Mouse (Mus musculus): ENCODE measurements around the gene Chpf.
A peak's percentile ranks its signal among the peaks of the same experiment; 100 is the strongest.

Chpf gene

GRCm38 (mm10) chr1:75438782-75439181, 40.3 kb downstream of the Chpf start:
- no peak for DNase-seq

DNA sequence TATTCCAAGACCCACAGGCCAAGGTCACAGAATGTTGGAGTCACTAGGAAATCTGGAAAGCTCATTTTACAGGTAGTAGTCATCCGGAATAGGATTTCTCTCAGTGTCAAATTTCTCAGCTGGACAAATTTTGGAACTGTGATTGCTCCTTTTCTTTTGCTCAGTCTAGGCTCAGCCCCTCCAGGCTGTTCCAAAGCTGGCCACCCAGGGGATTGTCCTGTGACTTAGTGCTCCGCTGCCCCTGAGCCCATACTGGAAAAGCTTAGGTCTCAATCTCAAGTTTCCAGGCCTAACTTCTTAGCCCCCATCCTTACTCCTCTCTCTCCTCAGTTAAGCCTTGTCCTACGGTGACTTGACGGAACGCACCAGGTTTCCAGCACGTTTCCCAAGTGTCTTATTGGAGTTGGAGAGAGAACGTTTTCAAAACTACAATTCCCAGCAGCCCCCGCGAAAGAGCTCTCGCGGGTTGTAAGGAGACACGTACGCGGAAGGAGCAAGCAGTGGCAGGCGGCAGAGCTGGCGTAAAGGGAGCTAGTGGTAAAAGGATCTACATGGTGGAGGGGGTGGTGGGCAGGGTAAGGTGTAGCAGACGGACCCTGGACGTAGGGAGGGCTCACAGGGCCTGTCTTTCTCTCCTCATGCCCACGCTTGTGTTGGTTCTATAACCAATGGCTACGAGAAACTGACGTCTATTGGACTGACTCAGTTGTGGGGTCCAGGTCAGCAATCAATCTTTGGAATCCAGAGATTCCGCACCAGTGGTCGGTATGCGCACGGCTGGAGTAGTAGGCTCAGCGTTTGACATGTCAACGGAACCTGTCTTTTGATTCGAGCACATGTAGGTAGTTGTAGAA, 43.4 kb downstream of the Chpf start, which contains the start of gene Gmppa:
Gene Gmppa, plus strand, starts transcription at position 456 of the 854 bp plus-strand sequence.
- DNase-seq, result peak; percentile 85

DNA sequence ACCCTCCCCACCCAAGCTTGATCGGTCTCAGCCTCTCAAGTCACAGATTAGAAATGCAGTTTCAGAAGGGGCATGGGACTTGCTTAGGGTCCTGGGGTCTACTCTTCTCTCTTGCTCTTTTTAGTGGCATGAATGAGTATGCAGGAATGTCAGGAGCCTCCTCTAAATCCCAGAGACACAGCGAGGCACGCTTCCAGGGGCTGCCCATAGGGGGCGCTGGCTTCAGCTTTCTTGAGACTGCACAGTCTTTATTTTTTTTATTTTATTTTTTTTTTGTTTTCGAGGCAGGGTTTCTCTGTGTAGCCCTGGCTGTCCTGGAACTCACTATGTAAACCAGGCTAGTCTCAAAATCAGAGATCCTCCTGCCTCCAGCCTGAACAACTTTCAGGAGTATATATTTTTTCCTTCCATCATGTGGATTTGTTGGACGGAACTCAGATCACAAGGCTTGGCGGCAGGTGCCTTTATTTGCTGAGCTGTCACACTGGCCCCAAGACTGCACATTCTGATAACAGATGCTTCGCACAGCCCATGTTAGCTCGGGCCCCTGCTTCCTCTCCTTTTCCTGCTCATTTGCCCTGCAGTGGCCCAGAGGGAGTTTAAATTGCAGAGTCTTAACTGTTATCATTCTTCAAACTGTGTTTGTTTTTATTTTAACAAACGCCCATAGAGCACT, 53.2 kb downstream of the Chpf start:
- peak; percentile 39 for DNase-seq

Data from kidney, adult 18-20 months (tissue).